Mouse (Mus musculus) macrophage (primary cell): ENCODE results near the gene Cpm. TPM values are rescaled to one million over a fixed set of nuclear protein-coding genes. Genes with fewer than 3 reads are reported as not detected.

Experiments
- H3K27ac ChIP-seq: fragments of 350-480 bp; formaldehyde crosslinking; 2 replicates; pipeline ENCODE4 v1.9.0; 2021
- H3K36me3 ChIP-seq: fragments of 350-480 bp; formaldehyde crosslinking; 2 replicates; pipeline ENCODE4 v1.9.0; 2021; ENCODE audit errors: inconsistent target
- H3K4me3 ChIP-seq: fragments of 350-480 bp; formaldehyde crosslinking; 2 replicates; pipeline ENCODE4 v1.9.0; 2021; ENCODE audit errors: inconsistent target
- H3K79me2 ChIP-seq: fragments of 350-480 bp; formaldehyde crosslinking; 2 replicates; pipeline ENCODE4 v1.9.0; 2021; ENCODE audit errors: inconsistent target
- WGBS: methylation state at CpG from one replicate; pipeline ENCODE4 v1.1.7; 2026; ENCODE audit warnings: inconsistent platforms; ENCODE audit not compliant: missing documents; 5-methylcytosine and 5-hydroxymethylcytosine counted together
- polyA plus RNA-seq: library from polyadenylated mRNA; stranded (reverse); fragments of 250-400 nt; gene quantifications from 3 replicates; pipeline ENCODE4 v1.2.4, GENCODE M21; 2018; ENCODE audit warnings: inconsistent platforms

The Cpm gene
- polyA plus RNA-seq, 1 experiment from 2014 or later: 0.07 TPM

DNA sequence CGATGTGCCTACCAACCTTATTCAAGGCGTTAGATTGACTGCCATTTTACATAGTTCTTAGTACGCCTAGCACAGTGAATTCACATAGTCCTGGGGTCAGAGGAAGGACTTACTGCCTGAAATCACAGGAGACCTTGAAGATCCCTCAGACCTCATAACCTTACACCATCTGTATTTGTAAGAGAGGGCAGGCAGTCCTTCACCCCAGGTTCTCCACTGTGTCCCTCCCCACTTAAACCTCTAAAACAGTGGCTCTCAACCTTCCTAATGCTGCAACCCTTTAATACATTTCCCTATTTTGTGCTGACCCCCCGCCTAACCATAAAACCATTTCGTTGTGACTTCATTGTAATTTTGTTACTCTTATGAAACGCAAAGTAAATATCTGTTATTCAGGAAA is 1.4 kb upstream of the Cpm start:
- Histone ChIP-seq H3K27ac (no peak overlapping the region), H3K79me2 (no peaks in the 10 kb centered on the region), H3K4me3 (no peak overlapping the region), H3K36me3 (no peaks in the 10 kb centered on the region)
- WGBS: 51% methylated on average over 6 of the region's 6 CpGs

GRCm38 (mm10) chr10:117628363-117629168 is 734 bp upstream of the Cpm start:
- WGBS: 10% methylated on average over 25 of the region's 25 CpGs
- Histone ChIP-seq H3K36me3 (no peaks in the 10 kb centered on the region), H3K4me3 (no peak overlapping the region), H3K79me2 (no peaks in the 10 kb centered on the region), H3K27ac (no peak overlapping the region)

GRCm38 (mm10) chr10:117630176-117630575 is 876 bp downstream of the Cpm start:
- H3K79me2 ChIP-seq: no peaks in the 10 kb centered on the region
- no peaks in the 10 kb centered on the region for H3K36me3 ChIP-seq
- H3K4me3 ChIP-seq: no peak overlapping the region
- H3K27ac ChIP-seq: no peak overlapping the region
- 28% methylated on average over 8 of the region's 8 CpGs for WGBS

DNA sequence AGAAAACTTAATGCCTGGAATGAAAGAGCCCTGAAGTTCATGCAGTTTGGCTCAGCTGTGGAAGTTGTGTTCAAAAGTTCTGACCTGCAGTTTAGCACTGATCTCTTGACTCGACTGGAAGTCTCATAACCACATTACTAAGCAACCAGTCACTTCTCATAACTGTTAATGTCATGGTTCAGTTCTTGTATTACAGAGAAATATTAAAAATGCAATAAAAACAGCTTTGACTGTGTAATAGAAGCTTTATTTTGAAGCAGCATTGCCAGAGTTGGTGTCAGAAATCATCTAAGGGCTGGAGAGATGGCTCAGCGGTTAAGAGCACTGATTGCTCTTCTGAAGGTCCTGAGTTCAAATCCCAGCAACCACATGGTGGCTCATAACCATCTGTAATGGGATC is 1.5 kb downstream of the Cpm start:
- H3K4me3 ChIP-seq: no peak overlapping the region
- 64% methylated on average over 2 of the region's 2 CpGs for WGBS

GRCm38 (mm10) chr10:117631562-117632259 is 2.4 kb downstream of the Cpm start:
- WGBS: 82% methylated on average over 16 of the region's 16 CpGs
- no peaks in the 10 kb centered on the region for H3K79me2 ChIP-seq
- no peak overlapping the region for H3K27ac ChIP-seq
- H3K4me3 ChIP-seq: no peak overlapping the region
- H3K36me3 ChIP-seq: no peaks in the 10 kb centered on the region

More for the DNA sequence above, 1.5 kb downstream of the Cpm start:
- H3K27ac ChIP-seq: no peak overlapping the region
- H3K36me3 ChIP-seq: no peaks in the 10 kb centered on the region
- H3K79me2 ChIP-seq: no peaks in the 10 kb centered on the region

DNA sequence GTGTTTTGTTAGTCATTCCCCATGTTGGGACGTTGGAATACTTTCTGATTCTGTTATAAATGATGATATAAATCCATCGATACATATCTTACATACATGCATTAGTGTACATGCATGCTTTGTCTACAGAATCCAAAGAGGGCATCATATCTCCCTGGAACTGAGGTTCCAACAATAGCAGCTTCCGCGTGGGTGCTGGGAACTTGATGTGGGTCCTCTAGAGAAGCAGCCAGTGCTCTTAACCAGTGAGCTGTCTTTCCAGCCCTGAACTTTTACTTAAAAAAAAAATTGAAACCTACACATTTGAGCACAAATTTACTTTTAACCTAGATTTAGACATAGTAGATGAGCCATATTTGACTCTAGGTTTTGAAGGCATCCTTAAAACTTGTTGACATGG is 3.1 kb downstream of the Cpm start:
- H3K27ac ChIP-seq: no peak overlapping the region
- 92% methylated on average over 4 of the region's 4 CpGs for WGBS
- no peaks in the 10 kb centered on the region for H3K79me2 ChIP-seq
- H3K36me3 ChIP-seq: no peaks in the 10 kb centered on the region
- H3K4me3 ChIP-seq: no peak overlapping the region

DNA sequence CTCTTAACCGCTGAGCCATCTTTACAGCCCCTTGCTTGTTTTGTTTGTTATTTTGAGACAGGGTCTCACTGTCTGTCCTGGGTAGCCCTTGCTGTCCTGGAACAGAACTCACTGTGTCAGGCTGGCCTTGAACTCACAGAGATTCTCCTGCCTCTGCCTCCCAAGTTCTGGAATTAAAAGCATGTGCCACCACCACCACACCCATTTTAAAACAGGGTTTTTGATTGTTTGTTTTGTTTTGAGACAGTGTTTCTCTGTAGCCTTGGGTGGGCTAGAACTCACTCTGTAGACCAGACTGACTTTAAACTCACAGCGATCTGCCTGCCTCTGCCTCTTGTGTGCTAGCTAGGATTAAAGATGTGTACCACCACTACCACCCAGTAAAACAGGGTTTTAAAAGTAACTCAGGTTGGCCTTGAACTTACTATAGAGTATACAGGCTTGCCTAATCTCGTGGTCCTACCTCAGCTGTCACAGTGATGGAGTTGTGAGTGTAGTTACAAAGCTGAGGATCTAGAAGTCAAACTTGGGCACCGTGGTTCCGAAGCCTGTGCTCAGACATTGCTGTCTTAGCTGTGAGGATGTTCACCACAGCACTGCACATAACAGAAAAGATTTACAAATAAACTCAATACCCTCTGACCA is 4.4 kb downstream of the Cpm start:
- Histone ChIP-seq H3K36me3 (no peaks in the 10 kb centered on the region), H3K4me3 (no peak overlapping the region), H3K79me2 (no peaks in the 10 kb centered on the region), H3K27ac (no peak overlapping the region)
- 94% methylated on average over 5 of the region's 5 CpGs for WGBS

DNA sequence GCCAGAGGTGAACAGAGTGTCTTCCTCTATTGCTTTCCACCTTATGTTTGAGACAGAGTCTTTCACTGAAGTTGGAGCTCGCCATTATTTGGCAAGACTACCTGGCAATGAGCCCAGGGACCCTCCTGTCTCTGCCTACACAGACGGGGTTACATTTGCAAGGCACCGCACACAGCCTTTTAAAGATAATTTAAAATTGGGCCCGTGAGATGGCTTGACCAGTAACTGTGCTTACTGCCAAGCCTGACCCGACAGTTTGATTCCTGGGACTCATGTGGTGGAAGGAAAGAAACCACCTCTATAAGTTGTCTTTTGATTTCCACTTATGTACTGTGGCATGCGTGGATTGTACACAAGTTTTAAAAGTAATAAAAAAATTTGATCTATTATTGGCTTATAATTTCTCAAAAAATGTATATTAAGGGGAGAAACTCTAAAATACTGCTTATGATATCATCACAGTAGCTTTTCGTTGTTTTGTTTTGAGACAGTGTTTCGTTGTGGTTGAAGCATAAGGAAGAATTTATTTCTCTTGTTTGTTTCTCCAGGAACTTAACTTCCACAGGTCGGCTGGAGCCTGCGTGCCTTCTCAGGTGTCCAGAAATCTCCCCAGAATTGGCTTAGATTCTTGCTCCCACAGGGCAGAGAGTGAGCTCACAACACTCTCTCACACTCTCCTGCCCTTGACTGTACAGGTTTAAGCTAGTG is 5.2 kb downstream of the Cpm start:
- no peak overlapping the region for H3K4me3 ChIP-seq
- H3K27ac ChIP-seq: no peak overlapping the region
- H3K36me3 ChIP-seq: no peaks in the 10 kb centered on the region
- H3K79me2 ChIP-seq: no peaks in the 10 kb centered on the region
- WGBS: 86% methylated on average over 10 of the region's 10 CpGs

- 97% methylated on average over 7 of the region's 8 CpGs for WGBS
- Histone ChIP-seq H3K27ac (no peak overlapping the region), H3K36me3 (no peaks in the 10 kb centered on the region), H3K4me3 (no peak overlapping the region), H3K79me2 (no peaks in the 10 kb centered on the region)
These were observed 5.9 kb downstream of the Cpm start for GRCm38 (mm10) chr10:117635078-117635771.

GRCm38 (mm10) chr10:117635823-117636589 is 6.7 kb downstream of the Cpm start:
- no peaks in the 10 kb centered on the region for H3K79me2 ChIP-seq
- H3K27ac ChIP-seq: no peak overlapping the region
- H3K36me3 ChIP-seq: no peaks in the 10 kb centered on the region
- 100% methylated on average over 3 of the region's 3 CpGs for WGBS
- no peak overlapping the region for H3K4me3 ChIP-seq

DNA sequence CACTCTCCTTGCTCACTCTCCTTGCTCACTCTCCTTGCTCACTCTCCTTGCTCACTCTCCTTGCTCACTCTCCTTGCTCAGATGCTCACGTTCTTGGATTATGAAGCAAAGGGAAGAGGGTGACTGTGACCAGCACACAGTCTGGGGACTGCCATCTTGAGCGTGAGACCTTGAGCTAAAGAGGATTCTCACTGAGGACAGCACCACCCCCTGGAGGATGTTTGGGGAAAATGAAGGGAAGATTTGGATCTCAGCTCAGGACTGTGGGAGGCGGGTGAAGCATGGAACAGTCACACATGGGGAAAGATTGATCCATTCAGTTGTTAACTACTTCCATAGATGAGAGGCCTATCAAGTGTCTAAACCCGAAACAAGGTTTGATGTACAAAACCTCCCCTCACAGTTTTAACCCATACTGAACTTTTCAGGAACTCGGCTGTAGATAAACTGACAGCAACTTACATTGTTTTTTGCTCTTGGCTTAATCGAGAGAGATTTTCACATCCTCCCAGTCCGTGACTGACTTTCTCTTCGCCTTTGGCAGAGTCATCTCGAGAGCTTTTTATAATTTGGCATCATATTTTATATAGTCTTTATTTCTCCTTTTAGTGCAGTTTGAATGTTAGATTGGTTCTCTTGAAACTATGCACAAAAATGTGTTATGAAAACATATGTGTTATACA is 7.9 kb downstream of the Cpm start:
- no peak overlapping the region for H3K27ac ChIP-seq
- 87% methylated on average over 9 of the region's 9 CpGs for WGBS

GRCm38 (mm10) chr10:117637745-117638577 is 8.7 kb downstream of the Cpm start:
- WGBS: 89% methylated on average over 9 of the region's 9 CpGs
- Histone ChIP-seq H3K4me3 (no peak overlapping the region), H3K27ac (no peak overlapping the region), H3K79me2 (no peaks in the 10 kb centered on the region), H3K36me3 (no peaks in the 10 kb centered on the region)

More for the DNA sequence above, 7.9 kb downstream of the Cpm start:
- Histone ChIP-seq H3K36me3 (no peaks in the 10 kb centered on the region), H3K4me3 (no peak overlapping the region), H3K79me2 (no peaks in the 10 kb centered on the region)
